Mouse (Mus musculus) MEL (cell line): ENCODE results near the gene Cpm. TPM values are rescaled to one million over a fixed set of nuclear protein-coding genes. Genes with fewer than 3 reads are reported as not detected.

ENCODE experiments used
- DNase-seq: peaks from one replicate; pipeline ENCODE4 v3.0.0; 2011; ENCODE audit warnings: low read depth, low spot score
- H3K27ac ChIP-seq: 2 replicates; pipeline ENCODE4 v1.5.1; 2012; ENCODE audit warnings: low read depth, mild to moderate bottlenecking, control low read depth, low read length, moderate library complexity; ENCODE audit not compliant: control insufficient read depth
- H3K27me3 ChIP-seq, 2 experiments: fragments of 150-350 bp in 1 of 2; sonication (generic) in 1 of 2; 2 replicates each; pipeline ENCODE4 v1.6.1; 2012; ENCODE audit warnings: low read length in 2 of 2, mild to moderate bottlenecking in 2 of 2, improper control_type of control experiment in 1 of 2, moderate library complexity in 1 of 2; ENCODE audit not compliant: insufficient read depth in 2 of 2, control insufficient read depth in 1 of 2
- H3K36me3 ChIP-seq, 2 experiments: 2 replicates each; pipeline ENCODE4 v1.6.1; 2012 to 2014; ENCODE audit warnings: low read length in 2 of 2, improper control_type of control experiment in 1 of 2, inconsistent platforms in 1 of 2, mild to moderate bottlenecking in 1 of 2; ENCODE audit not compliant: insufficient read depth in 2 of 2, control insufficient read depth in 1 of 2
- H3K4me1 ChIP-seq, 2 experiments: fragments of 150-350 bp in 1 of 2; sonication (generic) in 1 of 2; 2 replicates each; pipeline ENCODE4 v1.6.1; 2012; ENCODE audit warnings: low read length in 2 of 2, improper control_type of control experiment in 1 of 2, mild to moderate bottlenecking in 1 of 2; ENCODE audit not compliant: insufficient read depth in 2 of 2, control insufficient read depth in 1 of 2
- H3K4me3 ChIP-seq, 2 experiments: fragments of 150-350 bp in 1 of 2; sonication (generic) in 1 of 2; 2 replicates each; pipeline ENCODE4 v1.5.1; 2012; ENCODE audit warnings: low read depth in 2 of 2, low read length in 2 of 2, mild to moderate bottlenecking in 2 of 2, moderate library complexity in 2 of 2, control low read depth in 1 of 2, improper control_type of control experiment in 1 of 2; ENCODE audit not compliant: control insufficient read depth in 1 of 2, insufficient read depth in 1 of 2
- H3K79me2 ChIP-seq: 2 replicates; pipeline ENCODE4 v1.6.1; 2012; ENCODE audit warnings: mild to moderate bottlenecking, low read length, moderate library complexity; ENCODE audit not compliant: control insufficient read depth, poor library complexity, insufficient read depth
- H3K9ac ChIP-seq: 2 replicates; pipeline ENCODE4 v1.6.1; 2012; ENCODE audit warnings: low read depth, mild to moderate bottlenecking, control low read depth, low read length, moderate library complexity; ENCODE audit not compliant: control insufficient read depth, poor library complexity, severe bottlenecking
- H3K9me3 ChIP-seq: fragments of 150-350 bp; sonication (generic); replicated peaks from 2 replicates; pipeline ENCODE4 v1.6.1; 2012; ENCODE audit warnings: mild to moderate bottlenecking, low read length, improper control_type of control experiment, moderate library complexity; ENCODE audit not compliant: insufficient read depth
- BHLHE40 ChIP-seq: IDR thresholded peaks from 2 replicates; pipeline ENCODE4 v1.6.1; 2012; ENCODE audit warnings: low read depth, mild to moderate bottlenecking, inconsistent platforms, low read length, improper control_type of control experiment, borderline replicate concordance
- CHD1 ChIP-seq: IDR thresholded peaks from 2 replicates; pipeline ENCODE4 v1.6.1; 2012; ENCODE audit warnings: low read depth, mild to moderate bottlenecking, inconsistent platforms, low read length, improper control_type of control experiment
- CHD2 ChIP-seq: IDR thresholded peaks from 2 replicates; pipeline ENCODE4 v1.6.1; 2011; ENCODE audit warnings: low read length, improper control_type of control experiment
- CTCF ChIP-seq, 3 experiments: IDR thresholded peaks in 2 of 3; conservative IDR thresholded peaks in 1 of 3; 2 replicates each; pipeline ENCODE4 v1.5.1; 2011 to 2012; ENCODE audit warnings: low read length in 3 of 3, low read depth in 2 of 3, mild to moderate bottlenecking in 2 of 3, improper control_type of control experiment in 1 of 3, inconsistent platforms in 1 of 3, mixed read lengths in 1 of 3, moderate library complexity in 1 of 3; ENCODE audit not compliant: control insufficient read depth in 1 of 3, insufficient read depth in 1 of 3, poor library complexity in 1 of 3, severe bottlenecking in 1 of 3
- ELF1 ChIP-seq: IDR thresholded peaks from 2 replicates; pipeline ENCODE4 v1.6.1; 2014; ENCODE audit warnings: low read depth, mild to moderate bottlenecking, inconsistent platforms, low read length, improper control_type of control experiment, moderate library complexity
- HCFC1 ChIP-seq: IDR thresholded peaks from 2 replicates; pipeline ENCODE4 v1.6.1; 2012; ENCODE audit warnings: low read depth, mild to moderate bottlenecking, inconsistent platforms, low read length, improper control_type of control experiment, moderate library complexity
- JUND ChIP-seq: IDR thresholded peaks from 2 replicates; pipeline ENCODE4 v1.6.1; 2011; ENCODE audit warnings: low read depth, mild to moderate bottlenecking, improper control_type of control experiment, low read length
- KAT2A ChIP-seq: conservative IDR thresholded peaks from 2 replicates; pipeline ENCODE4 v1.6.1; 2012; ENCODE audit warnings: low read depth, low read length, improper control_type of control experiment, inconsistent platforms
- MAFK ChIP-seq: IDR thresholded peaks from 2 replicates; pipeline ENCODE4 v1.6.1; 2011; ENCODE audit warnings: low read depth, mild to moderate bottlenecking, low read length, improper control_type of control experiment, borderline replicate concordance
- MAZ ChIP-seq: IDR thresholded peaks from 2 replicates; pipeline ENCODE4 v1.6.1; 2012; ENCODE audit warnings: low read depth, mild to moderate bottlenecking, inconsistent platforms, low read length, improper control_type of control experiment
- MEF2A ChIP-seq: IDR thresholded peaks from 2 replicates; pipeline ENCODE4 v1.6.1; 2014; ENCODE audit warnings: low read depth, mild to moderate bottlenecking, inconsistent platforms, low read length, improper control_type of control experiment; ENCODE audit not compliant: poor library complexity, insufficient replicate concordance, severe bottlenecking; ENCODE audit errors: extremely low read depth
- MXI1 ChIP-seq: IDR thresholded peaks from 2 replicates; pipeline ENCODE4 v1.6.1; 2011; ENCODE audit warnings: mild to moderate bottlenecking, low read depth, low read length, improper control_type of control experiment
- MYC ChIP-seq: IDR thresholded peaks from 2 replicates; pipeline ENCODE4 v1.6.1; 2011; ENCODE audit warnings: low read depth, mild to moderate bottlenecking, low read length, improper control_type of control experiment, moderate library complexity
- POLR2A ChIP-seq, 2 experiments: IDR thresholded peaks; 2 replicates each; pipeline ENCODE4 v1.6.1; 2011 to 2012; ENCODE audit warnings: low read length in 2 of 2, mild to moderate bottlenecking in 2 of 2, control low read depth in 1 of 2, improper control_type of control experiment in 1 of 2, low read depth in 1 of 2, moderate library complexity in 1 of 2; ENCODE audit not compliant: control insufficient read depth in 1 of 2, insufficient read depth in 1 of 2, poor library complexity in 1 of 2
- POLR2AphosphoS2 ChIP-seq: IDR thresholded peaks from 2 replicates; pipeline ENCODE4 v1.6.1; 2011; ENCODE audit warnings: low read length, improper control_type of control experiment
- RAD21 ChIP-seq: IDR thresholded peaks from 2 replicates; pipeline ENCODE4 v1.6.1; 2011; ENCODE audit warnings: mild to moderate bottlenecking, low read depth, low read length, improper control_type of control experiment
- SIN3A ChIP-seq: IDR thresholded peaks from 2 replicates; pipeline ENCODE4 v1.6.1; 2012; ENCODE audit warnings: low read length, improper control_type of control experiment, inconsistent platforms
- SMC3 ChIP-seq: IDR thresholded peaks from 2 replicates; pipeline ENCODE4 v1.6.1; 2011; ENCODE audit warnings: low read depth, low read length, improper control_type of control experiment
- TBP ChIP-seq: IDR thresholded peaks from 2 replicates; pipeline ENCODE4 v1.8.0; 2011; ENCODE audit warnings: low read depth, low read length, improper control_type of control experiment
- TCF12 ChIP-seq: IDR thresholded peaks from 2 replicates; pipeline ENCODE4 v1.6.1; 2014; ENCODE audit warnings: low read depth, mild to moderate bottlenecking, inconsistent platforms, low read length, improper control_type of control experiment, moderate library complexity
- USF1 ChIP-seq: IDR thresholded peaks from 2 replicates; pipeline ENCODE4 v1.6.1; 2014; ENCODE audit warnings: low read depth, mild to moderate bottlenecking, inconsistent platforms, low read length, improper control_type of control experiment, moderate library complexity
- USF2 ChIP-seq, 2 experiments: IDR thresholded peaks; 2 replicates each; pipeline ENCODE4 v1.6.1; 2011 to 2012; ENCODE audit warnings: improper control_type of control experiment in 2 of 2, low read length in 2 of 2, borderline replicate concordance in 1 of 2, inconsistent platforms in 1 of 2, low read depth in 1 of 2, mild to moderate bottlenecking in 1 of 2; ENCODE audit not compliant: insufficient read depth in 1 of 2
- ZC3H11A ChIP-seq: IDR thresholded peaks from 2 replicates; pipeline ENCODE4 v1.6.1; 2012; ENCODE audit warnings: low read depth, mild to moderate bottlenecking, inconsistent platforms, low read length, improper control_type of control experiment
- ZKSCAN1 ChIP-seq: IDR thresholded peaks from 2 replicates; pipeline ENCODE4 v1.6.1; 2012; ENCODE audit warnings: low read depth, mild to moderate bottlenecking, inconsistent platforms, low read length, improper control_type of control experiment, moderate library complexity
- ZMIZ1 ChIP-seq: IDR thresholded peaks from 2 replicates; pipeline ENCODE4 v1.6.1; 2012; ENCODE audit warnings: low read depth, mild to moderate bottlenecking, inconsistent platforms, low read length, improper control_type of control experiment, moderate library complexity
- ZNF384 ChIP-seq: IDR thresholded peaks from 2 replicates; pipeline ENCODE4 v1.6.1; 2012; ENCODE audit warnings: low read depth, mild to moderate bottlenecking, inconsistent platforms, low read length, improper control_type of control experiment
- polyA plus RNA-seq, 2 experiments: library from polyadenylated mRNA; stranded (reverse) in 1 of 2; unstranded in 1 of 2; fragments of >175 nt in 1 of 2; fragments of >200 nt in 1 of 2; gene quantifications; 2 replicates each; pipeline versions ENCODE4 v1.2.1 to v1.2.4; 2012; ENCODE audit warnings: low replicate concordance in 2 of 2, low read depth in 1 of 2; ENCODE audit not compliant: insufficient read length in 2 of 2, insufficient read depth in 1 of 2, missing spikeins in 1 of 2
- total RNA-seq: library from RNA; depleted of rRNA; stranded (reverse); fragments of 300-350 nt; gene quantifications from 2 replicates; pipeline ENCODE4 v1.2.3, GENCODE M21; 2012

Gene Cpm
- total and polyA plus RNA-seq, 3 experiments, result 0.04 to 0.40 TPM; not detected in 1

DNA sequence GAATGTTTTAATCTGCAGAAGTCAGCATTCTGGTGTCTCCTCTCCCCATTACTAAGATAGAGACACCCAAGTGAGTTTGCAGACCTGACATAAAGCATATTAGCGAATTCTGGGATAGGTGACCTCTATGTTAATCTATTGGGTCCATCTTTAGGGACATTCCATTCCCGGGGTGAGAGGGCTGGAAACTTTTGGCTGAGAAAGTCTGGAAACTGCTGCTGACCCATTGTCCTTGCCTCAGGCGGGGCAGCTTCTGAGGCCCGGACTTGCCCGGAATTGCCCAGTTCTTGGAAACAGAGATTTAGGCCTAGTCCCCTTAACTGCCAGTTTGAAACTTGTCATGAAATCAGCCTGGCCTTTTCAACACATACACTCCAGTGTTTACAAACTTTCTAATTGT, 82.1 kb downstream of the Cpm start:
- Histone ChIP-seq H3K79me2 (peaks cover 34% of the 10 kb centered on the region), H3K36me3 (peaks cover 2 to 14% of the 10 kb centered on the region in 2 experiments), H3K4me3 (peak overlapping the region in 1 of 2 experiments; percentile 86; a peak in 2 of 4 replicates), H3K27me3 (no peaks in the 10 kb centered on the region), H3K27ac (no peak overlapping the region), H3K4me1 (peaks cover 0 to 15% of the 10 kb centered on the region in 2 experiments; a peak in 3 of 4 replicates), H3K9me3 (no peaks in the 10 kb centered on the region), H3K9ac (peak overlapping the region; percentile 96)
- no peak for DNase-seq
- TF ChIP-seq TBP (no peak), USF2 (IDR thresholded peaks at IDR 0.05; ENCODE audit: borderline replicate concordance in 1 of 2, insufficient read depth in 1 of 2, low read depth in 1 of 2, low read length in 2 of 2) (no peak), CHD1 (no peak), MEF2A (no peak), KAT2A (no peak), JUND (no peak), ZC3H11A (no peak), ZKSCAN1 (no peak), TCF12 (no peak), ZMIZ1 (no peak), MAFK (no peak), MXI1 (no peak), ZNF384 (no peak), POLR2A (IDR thresholded peaks at IDR 0.05; ENCODE audit: control insufficient read depth in 1 of 2, insufficient read depth in 1 of 2, low read depth in 1 of 2, low read length in 2 of 2, poor library complexity in 1 of 2) (no peak), SMC3 (no peak), MYC (no peak), CHD2 (no peak)

DNA sequence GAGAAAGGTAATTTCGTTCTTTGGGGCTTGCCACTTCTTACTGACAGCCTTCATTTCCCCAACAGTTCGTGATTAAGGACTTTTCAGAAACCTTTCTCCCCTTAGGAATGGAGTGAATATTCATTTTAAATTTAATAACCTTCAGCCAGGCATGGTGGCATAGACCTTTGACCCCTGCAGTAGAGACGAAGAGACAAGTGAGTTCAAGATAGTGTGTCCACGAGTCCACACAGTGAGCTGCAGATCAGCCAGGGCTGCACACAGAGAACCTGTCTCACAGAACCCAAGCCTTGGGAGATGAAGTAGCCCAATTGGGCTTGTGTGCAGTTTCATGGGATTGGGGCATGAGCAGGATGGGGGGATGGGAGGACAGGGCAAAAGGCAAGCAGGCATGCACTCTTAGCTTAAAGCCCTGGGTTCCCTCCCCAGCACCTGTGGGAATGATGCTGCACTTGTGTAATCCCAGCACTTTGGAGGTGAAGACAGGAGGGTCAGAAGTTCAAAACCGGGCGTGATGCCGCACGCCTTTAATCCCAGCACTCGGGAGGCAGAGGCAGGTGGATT, 83.0 kb downstream of the Cpm start:
- TF ChIP-seq ZC3H11A (no peak), CHD2 (no peak), TCF12 (no peak), HCFC1 (no peak), BHLHE40 (no peak), USF1 (no peak), POLR2AphosphoS2 (no peak), RAD21 (no peak), MAFK (no peak), ZKSCAN1 (no peak), MEF2A (no peak), MAZ (no peak), CTCF (IDR thresholded peaks at IDR 0.05 in 2 of 3, conservative IDR thresholded peaks at IDR 0.05 in 1 of 3; ENCODE audit: control insufficient read depth in 1 of 3, insufficient read depth in 1 of 3, low read depth in 2 of 3, low read length in 3 of 3, poor library complexity in 1 of 3, severe bottlenecking in 1 of 3) (no peak), SIN3A (no peak), ELF1 (no peak)
- TF ChIP-seq, all 39 proteins: peak for 0
- Histone ChIP-seq H3K9ac (no peak overlapping the region), H3K4me3 (no peak overlapping the region), H3K79me2 (peaks cover 28% of the 10 kb centered on the region), H3K4me1 (peaks cover 0 to 15% of the 10 kb centered on the region in 2 experiments; a peak in 3 of 4 replicates), H3K9me3 (no peaks in the 10 kb centered on the region), H3K27ac (no peak overlapping the region), H3K27me3 (no peaks in the 10 kb centered on the region), H3K36me3 (peaks cover 0 to 12% of the 10 kb centered on the region in 2 experiments; a peak in 3 of 4 replicates)
- DNase-seq, result no peak
